ENCODE assay signal across 8 mouse cellular contexts in genomic region chr1:116313269-116313668, GRCm38 (mm10).
A peak's percentile ranks its signal among the peaks of the same experiment; 100 is the strongest.
DNase-seq lines count a peak whose midpoint lies in the region; ATAC-seq and TF ChIP-seq lines count a peak whose summit lies in the region.
"Had no signal": no experiment of that assay in that cellular context is flagged by ENCODE, and none has a peak within 500 bp of the region (broad histone marks: within the 10 kb centered on the region; RNA-seq: fewer than 3 reads in every experiment).

No protein-coding gene starts in this region.

- no peak overlapping the region for H3K4me2 ChIP-seq in kidney, embryonic 15.5 days
- no peak overlapping the region for H3K4me2 ChIP-seq in embryonic facial prominence, embryonic 14.5 days (ENCODE audit: low read depth, low read length)
- H3K4me2 ChIP-seq: limb, embryonic 13.5 days had no signal

- no peaks in the 10 kb centered on the region for H3K36me3 ChIP-seq in kidney, embryonic 15.5 days
- no peaks in the 10 kb centered on the region for H3K36me3 ChIP-seq in E14TG2a.4 (ENCODE audit: insufficient read depth, low read length)
- no peaks in the 10 kb centered on the region for H3K36me3 ChIP-seq in embryonic facial prominence, embryonic 14.5 days (ENCODE audit: control insufficient read depth, insufficient read depth, low read length)
- H3K36me3 ChIP-seq: limb, embryonic 13.5 days had no signal

- H3K4me1 ChIP-seq in kidney, embryonic 15.5 days: no peaks in the 10 kb centered on the region
- H3K4me1 ChIP-seq in E14TG2a.4 (replicated peaks; ENCODE audit: low read depth, low read length): no peaks in the 10 kb centered on the region
- H3K4me1 ChIP-seq in embryonic facial prominence, embryonic 14.5 days (ENCODE audit: control insufficient read depth, insufficient read depth, low read length): no peaks in the 10 kb centered on the region
- H3K4me1 ChIP-seq: limb, embryonic 13.5 days had no signal

- no peak for ATAC-seq in kidney, embryonic 15.5 days (replicated peaks; ENCODE audit: low FRiP score)
- ATAC-seq in embryonic facial prominence, embryonic 14.5 days (ENCODE audit: low read depth): no peak
- no peak for ATAC-seq in megakaryocyte progenitor cell, adult 5-6 weeks (replicated peaks; ENCODE audit: poor library complexity)

- no peak overlapping the region for H3K27ac ChIP-seq in kidney, embryonic 15.5 days
- no peak overlapping the region for H3K27ac ChIP-seq in embryonic facial prominence, embryonic 14.5 days (replicated peaks; ENCODE audit: low read depth, low read length)
- H3K27ac ChIP-seq: limb, embryonic 13.5 days had no signal

- DNase-seq in kidney, adult 18-20 months: peak; percentile 2
- DNase-seq in 416B (ENCODE audit: low read depth): peak; percentile 1
- DNase-seq in embryonic facial prominence, embryonic 14.5 days (ENCODE audit: low spot score): peak; percentile 16
- DNase-seq in B cell, adult 2 months: no peak

- H3K4me3 ChIP-seq in kidney, embryonic 15.5 days (replicated peaks): no peak overlapping the region
- H3K4me3 ChIP-seq in E14TG2a.4 (replicated peaks; ENCODE audit: low read length): no peak overlapping the region
- no peak overlapping the region for H3K4me3 ChIP-seq in embryonic facial prominence, embryonic 14.5 days (ENCODE audit: low read depth, low read length)
- H3K4me3 ChIP-seq: limb, embryonic 13.5 days had no signal

- peak; percentile 24; the same call in 1 of the 2 replicates for TF ChIP-seq CTCF in E14TG2a.4 (conservative IDR thresholded peaks at IDR 0.05; ENCODE audit: low read length)

- no peak overlapping the region for H3K9ac ChIP-seq in kidney, embryonic 15.5 days
- H3K9ac ChIP-seq in embryonic facial prominence, embryonic 14.5 days (ENCODE audit: low read depth, low read length): no peak overlapping the region
- H3K9ac ChIP-seq: limb, embryonic 13.5 days had no signal

- no peaks in the 10 kb centered on the region for H3K9me3 ChIP-seq in kidney, embryonic 15.5 days (replicated peaks)
- no peaks in the 10 kb centered on the region for H3K9me3 ChIP-seq in E14TG2a.4 (ENCODE audit: low read length)
- H3K9me3 ChIP-seq in embryonic facial prominence, embryonic 14.5 days (ENCODE audit: control insufficient read depth, low read length): no peaks in the 10 kb centered on the region
- H3K9me3 ChIP-seq: limb, embryonic 13.5 days had no signal

- no peaks in the 10 kb centered on the region for H3K27me3 ChIP-seq in kidney, embryonic 15.5 days
- no peaks in the 10 kb centered on the region for H3K27me3 ChIP-seq in E14TG2a.4 (ENCODE audit: insufficient read depth, low read length)
- no peaks in the 10 kb centered on the region for H3K27me3 ChIP-seq in embryonic facial prominence, embryonic 14.5 days (replicated peaks; ENCODE audit: control insufficient read depth, insufficient read depth, low read length)
- H3K27me3 ChIP-seq: limb, embryonic 13.5 days had no signal

Comparison
In these comparisons a context has a peak if more than half of its experiments do, and no peak if none do; other contexts are left out.
1. DNase-seq: peak in kidney, adult 18-20 months (single experiment), 416B (single experiment) and embryonic facial prominence, embryonic 14.5 days (single experiment); none in B cell, adult 2 months (0 of 2).